Mouse (Mus musculus) embryo, embryonic 11 days (tissue): Measurements from ENCODE around the gene Sf3b3.
"Not testable (repeated sequence)": the region's sequence is repeated elsewhere in the genome, so short reads cannot be mapped to it uniquely, and the experiment has no call there.

Experiments used
- DNase-seq: peaks from one replicate; pipeline ENCODE4 v3.0.0-alpha.2; 2015

Gene Sf3b3

DNA sequence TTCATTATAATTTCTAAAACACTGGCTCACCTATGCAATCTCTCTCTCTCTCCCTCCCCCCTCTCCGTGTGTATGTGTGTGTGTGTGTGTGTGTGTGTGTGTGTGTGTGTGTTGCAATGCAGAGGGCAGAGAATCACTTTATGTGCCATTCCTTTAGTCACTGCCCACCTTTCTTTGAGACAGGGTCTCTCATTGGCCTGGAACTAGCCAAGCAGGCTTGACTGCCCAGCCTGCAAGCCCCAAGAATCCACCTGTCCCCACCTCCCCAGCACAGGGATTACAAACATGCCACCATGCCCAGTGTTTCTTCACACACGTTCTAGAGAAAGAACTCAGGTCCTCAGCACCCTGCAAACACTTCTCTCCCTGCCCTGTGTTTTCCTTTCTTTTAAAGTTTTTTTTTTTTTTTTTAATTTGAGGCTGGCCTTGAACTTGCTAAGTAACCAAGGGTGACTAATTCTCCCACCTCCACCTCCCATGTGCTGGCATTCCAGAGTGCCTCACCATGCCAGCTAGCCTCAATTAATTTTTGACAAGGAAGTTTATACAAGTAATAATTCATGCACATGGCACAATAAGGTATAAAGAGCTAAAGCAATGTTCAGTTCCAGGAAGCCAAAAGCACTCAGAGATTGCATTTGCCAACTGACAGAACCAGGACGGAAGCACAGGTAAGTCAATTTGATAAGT is 41.6 kb downstream of the Sf3b3 start:
- no peak for DNase-seq

- DNase-seq, result no peak
Observed at GRCm38 (mm10) chr8:110803856-110804255, 42.7 kb downstream of the Sf3b3 start.

GRCm38 (mm10) chr8:110802988-110803387 is 43.6 kb downstream of the Sf3b3 start:
- no peak for DNase-seq

GRCm38 (mm10) chr8:110797086-110797485 is 49.5 kb downstream of the Sf3b3 start:
- DNase-seq, result no peak

DNA sequence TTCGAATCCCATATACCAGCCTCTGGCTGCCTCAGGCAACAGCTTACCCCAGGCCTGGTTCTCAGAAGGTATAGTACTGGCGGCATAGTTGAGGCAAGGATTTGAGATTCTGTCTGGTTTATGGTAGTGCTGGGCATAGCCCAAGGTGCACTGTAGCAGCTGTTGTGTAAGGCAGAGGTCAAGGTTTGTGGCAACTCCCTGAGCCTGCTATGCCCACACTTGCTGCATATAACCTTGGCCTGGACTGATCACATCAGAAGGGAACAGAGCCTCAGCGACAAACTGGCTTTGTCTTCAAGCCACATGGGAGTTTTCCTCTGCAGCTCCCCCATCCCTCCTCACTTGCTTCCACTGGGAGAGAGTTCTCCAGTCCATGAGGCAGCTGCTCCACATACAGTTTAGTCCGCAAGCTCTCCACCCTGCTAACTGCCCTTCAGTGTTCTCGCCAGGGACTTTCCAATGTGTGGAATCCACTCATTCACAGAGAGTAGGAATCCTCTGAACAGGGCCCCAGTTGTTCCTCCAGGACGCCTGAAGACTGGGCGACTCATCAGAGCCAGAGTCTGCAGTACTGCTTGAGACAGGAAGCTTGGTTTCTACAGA is 52.1 kb downstream of the Sf3b3 start:
- DNase-seq, result no peak

DNA sequence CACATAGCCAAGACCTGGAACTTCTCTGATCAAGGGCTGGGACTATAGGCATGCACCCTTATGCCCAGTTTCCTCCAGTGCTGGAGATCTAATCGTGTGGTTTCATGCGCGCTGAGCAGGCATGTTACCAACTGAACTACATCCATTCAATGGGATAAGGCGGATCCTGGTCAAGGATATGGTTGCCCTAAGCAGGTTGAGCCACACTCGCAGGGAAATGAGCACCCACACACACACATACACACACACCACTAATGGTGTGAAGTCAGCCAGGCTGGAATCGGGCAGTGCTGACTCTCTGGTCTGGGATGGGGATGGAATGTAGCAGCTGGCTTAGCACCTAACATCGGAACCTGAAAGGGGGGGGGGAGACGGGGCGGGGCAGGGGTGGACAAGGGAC is 52.7 kb downstream of the Sf3b3 start:
- DNase-seq, result no peak

DNA sequence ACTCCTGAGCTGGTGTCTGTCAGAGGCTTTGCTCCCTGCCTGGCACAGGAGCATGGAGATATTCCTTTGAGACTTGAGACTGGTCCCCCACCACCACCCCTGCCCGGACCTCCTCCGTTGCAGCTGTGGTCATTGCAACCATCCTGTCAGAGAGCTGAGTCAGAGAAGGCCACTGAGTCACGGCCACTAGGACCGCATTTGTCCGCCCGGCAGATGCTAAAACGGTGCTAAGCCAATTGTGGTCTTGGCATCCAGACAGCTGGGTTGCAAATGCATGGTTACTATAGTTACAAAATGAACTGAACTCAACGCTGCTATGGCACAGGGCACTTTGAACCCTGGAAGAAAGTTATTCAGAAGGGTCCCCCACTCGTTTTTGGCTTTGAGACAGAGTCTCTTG is 53.1 kb downstream of the Sf3b3 start:
- no peak for DNase-seq

GRCm38 (mm10) chr8:110792574-110793200 is 53.9 kb downstream of the Sf3b3 start:
- DNase-seq, result no peak

- DNase-seq, result no peak
Observed at GRCm38 (mm10) chr8:110791164-110791563, 55.4 kb downstream of the Sf3b3 start.

DNA sequence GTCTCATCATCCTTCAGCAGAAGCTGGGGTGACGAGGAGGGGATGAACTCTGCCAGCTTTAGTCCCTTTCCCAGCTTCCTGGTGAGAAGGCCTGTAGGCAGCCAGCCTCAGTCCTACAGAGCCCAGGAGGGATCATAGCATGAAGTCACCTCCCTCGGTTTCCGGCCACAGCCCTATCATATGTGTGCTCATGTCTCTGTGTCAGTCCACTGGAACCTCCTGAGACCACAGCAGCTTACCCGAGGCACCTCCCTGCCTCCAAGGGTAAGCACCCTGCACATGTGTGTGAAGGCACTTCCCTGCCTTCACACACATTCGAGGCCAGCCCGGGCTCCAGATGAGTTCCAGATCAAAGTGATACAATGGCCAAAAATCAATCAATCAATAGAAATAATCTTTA is 56.3 kb downstream of the Sf3b3 start:
- no peak for DNase-seq

DNA sequence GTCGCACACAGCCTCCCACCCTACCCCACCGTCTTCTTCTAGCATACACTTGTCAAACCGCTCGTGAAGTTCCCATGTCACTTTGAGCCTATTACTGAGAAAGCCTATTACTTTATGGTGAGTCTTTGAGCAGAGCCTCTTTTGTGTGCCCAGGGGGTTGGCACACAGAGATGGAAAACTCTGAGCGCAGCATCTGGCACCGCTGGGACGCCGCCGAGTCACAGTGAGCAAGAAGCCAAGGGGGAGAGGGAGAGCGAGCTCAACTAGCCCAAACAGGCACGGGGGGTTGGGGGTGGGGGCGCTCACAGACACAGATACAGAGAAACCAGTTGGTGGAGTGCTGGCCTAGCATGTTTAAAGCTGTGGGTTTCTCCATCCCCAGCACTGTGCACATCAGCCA is 57.0 kb downstream of the Sf3b3 start:
- no peak for DNase-seq

- no peak for DNase-seq
Observed at GRCm38 (mm10) chr8:110788981-110789380, 57.6 kb downstream of the Sf3b3 start.

DNA sequence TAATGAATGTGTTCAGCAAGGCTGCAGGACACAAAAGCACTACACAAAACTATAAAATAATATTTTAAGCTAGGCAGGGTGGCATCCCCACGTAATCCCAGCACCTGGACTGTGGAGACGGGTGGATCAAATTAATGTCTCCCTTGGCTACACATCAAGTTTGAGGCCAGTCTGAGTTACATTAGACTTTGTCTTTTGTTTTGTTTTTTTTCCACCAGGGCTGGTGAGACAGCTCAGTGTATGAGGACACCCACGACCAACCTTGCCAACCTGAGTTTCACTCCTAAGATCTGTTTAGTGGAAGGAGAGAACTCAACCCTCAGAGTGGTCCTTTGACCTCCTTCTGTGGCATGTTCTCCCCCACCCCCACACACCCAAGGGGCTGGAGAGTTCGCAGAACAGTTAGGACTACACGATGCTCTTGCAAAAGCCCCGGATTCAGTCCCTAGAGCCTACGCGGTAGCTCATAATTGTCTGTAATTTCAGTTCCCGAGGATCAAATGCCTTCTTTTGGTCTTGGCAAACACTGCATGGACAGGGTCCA is 59.1 kb downstream of the Sf3b3 start:
- DNase-seq, result no peak

DNA sequence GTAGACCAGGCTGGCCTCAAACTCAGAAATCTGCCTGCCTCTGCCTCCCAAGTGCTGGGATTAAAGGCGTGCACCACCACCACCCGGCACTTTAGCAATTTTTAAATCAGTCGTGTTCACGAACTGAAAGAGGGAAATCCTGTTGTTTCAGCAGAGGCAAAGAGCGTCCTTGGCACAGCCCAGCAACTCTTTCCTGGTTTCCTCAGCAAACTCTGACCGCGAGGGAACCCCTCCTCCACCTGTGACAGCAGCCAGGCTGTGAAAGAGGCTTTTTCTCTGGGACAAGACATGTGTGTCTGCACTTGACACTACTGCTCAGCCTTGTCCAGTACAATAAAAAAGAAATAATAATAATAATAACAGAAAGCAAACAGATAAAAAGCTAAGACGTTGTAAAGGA is 59.7 kb downstream of the Sf3b3 start:
- DNase-seq, result no peak

GRCm38 (mm10) chr8:110786501-110786900 is 60.1 kb downstream of the Sf3b3 start:
- not testable (repeated sequence) for DNase-seq

DNA sequence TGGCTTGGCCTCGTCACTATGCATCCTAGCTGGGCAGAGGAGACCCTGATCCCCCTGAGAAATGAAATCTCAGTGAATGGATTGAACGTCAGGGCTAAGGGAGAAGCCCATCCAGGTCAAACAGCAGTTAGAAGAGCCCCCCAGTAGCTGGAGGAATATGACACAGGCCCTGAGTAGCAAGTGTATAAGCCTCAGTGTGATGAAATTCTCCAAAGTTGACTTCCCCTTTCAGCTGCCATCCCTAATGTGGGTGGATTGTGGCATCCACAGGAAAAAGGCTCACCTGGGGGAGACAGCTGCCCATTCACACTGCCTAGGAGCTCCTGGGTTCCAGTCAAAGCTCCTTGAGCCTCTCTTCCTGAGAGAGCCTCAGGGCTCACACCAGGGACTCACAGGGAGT is 61.2 kb downstream of the Sf3b3 start:
- DNase-seq, result no peak

GRCm38 (mm10) chr8:110779924-110780718 is 66.5 kb downstream of the Sf3b3 start:
- no peak for DNase-seq

DNA sequence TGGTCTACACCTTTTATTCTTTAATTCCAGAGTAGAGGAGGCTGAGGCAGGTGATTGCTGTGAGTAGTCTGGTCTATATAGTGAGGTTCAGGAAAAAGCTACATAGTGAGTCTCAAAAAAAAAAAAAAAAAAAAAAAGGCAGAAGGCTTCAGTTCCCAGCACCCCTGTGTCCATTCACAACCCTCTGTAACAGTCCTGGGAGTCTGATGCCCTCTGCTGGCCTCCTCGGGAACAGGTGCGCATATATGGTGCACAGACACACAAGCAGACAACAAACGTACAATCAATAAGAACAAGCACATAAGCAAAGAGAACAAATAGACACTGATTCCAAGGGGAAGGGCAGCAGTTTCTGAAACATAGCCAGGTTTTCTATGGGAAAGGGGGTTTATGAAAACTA is 70.3 kb downstream of the Sf3b3 start:
- DNase-seq, result no peak

GRCm38 (mm10) chr8:110775721-110776120 is 70.9 kb downstream of the Sf3b3 start:
- DNase-seq, result no peak

- DNase-seq, result no peak
Observed at GRCm38 (mm10) chr8:110775316-110775715, 71.3 kb downstream of the Sf3b3 start.

GRCm38 (mm10) chr8:110774725-110775124 is 71.9 kb downstream of the Sf3b3 start:
- DNase-seq, result no peak

GRCm38 (mm10) chr8:110774047-110774446 is 72.5 kb downstream of the Sf3b3 start:
- DNase-seq, result no peak

GRCm38 (mm10) chr8:110772452-110772851 is 74.1 kb downstream of the Sf3b3 start:
- no peak for DNase-seq
